Mouse (Mus musculus): ENCODE data around the gene Zfp821. TPM values are rescaled to one million over a fixed set of nuclear protein-coding genes. Genes with fewer than 3 reads are reported as not detected.
"Not testable (repeated sequence)": the region's sequence is repeated elsewhere in the genome, so short reads cannot be mapped to it uniquely, and the experiment has no call there.

The Zfp821 gene
- total and polyA plus RNA-seq, 2 experiments, result 0.73 to 1.8 TPM

DNA sequence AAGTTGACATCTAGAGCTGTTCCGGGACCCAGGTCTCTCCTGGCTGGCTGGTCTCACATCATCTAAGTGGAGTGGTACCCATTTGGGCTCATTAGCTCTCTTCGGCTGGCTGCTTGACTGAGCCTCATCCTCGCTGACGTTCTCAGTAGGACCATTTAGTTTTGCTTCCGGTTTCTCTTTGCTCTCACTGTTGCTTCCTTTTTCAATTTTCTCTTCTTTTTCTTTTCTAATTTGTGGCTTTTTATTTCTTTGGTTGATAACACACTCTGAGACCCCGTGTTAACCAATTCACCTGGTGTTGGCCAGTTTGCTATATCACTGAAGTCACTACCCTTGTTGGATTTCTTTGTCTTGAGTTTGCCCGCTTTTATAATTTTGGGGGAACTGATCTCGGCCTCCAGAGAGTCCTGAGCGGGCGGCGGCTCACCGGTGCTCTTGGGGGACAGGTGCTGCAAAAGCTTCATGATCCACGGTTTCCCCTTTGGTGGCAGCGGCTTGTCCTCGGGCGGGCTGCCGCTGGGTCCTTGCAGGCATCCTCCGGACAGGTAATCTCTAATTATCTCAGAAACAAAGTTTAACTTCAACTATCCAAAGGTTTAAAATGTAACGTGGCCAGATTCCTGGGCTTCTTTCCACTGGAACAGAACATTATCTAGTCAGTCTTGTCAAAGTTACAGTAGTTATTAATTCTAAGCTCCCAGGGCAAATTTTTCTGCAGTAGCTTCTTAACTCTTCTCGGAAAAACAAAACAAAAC is 46.6 kb downstream of the Zfp821 start:
- Histone ChIP-seq H3K27me3 (ENCODE audit: control insufficient read depth, insufficient read depth, low read length) (no peaks in the 10 kb centered on the region), H3K4me1 (ENCODE audit: control insufficient read depth, insufficient read depth, low read length) (no peaks in the 10 kb centered on the region), H3K4me3 (ENCODE audit: insufficient read depth, low read depth, low read length) (no peak overlapping the region), H3K9ac (ENCODE audit: low read depth, low read length) (no peak overlapping the region), H3K27ac (replicated peaks; ENCODE audit: insufficient read depth, low read depth, low read length) (no peak overlapping the region), H3K36me3 (ENCODE audit: control insufficient read depth, insufficient read depth, low read length) (no peaks in the 10 kb centered on the region), H3K79me2 (ENCODE audit: control insufficient read depth, insufficient read depth, low read length) (no peaks in the 10 kb centered on the region)
- no peak for DNase-seq (ENCODE audit: extremely low read depth, low read depth, low spot score)
- TF ChIP-seq CTCF (IDR thresholded peaks at IDR 0.05; ENCODE audit: low read depth, low read length) (no peak), POLR2A (IDR thresholded peaks at IDR 0.05; ENCODE audit: extremely low read depth, insufficient read depth, low read length) (no peak)
- WGBS, result 86% methylated on average over 20 of the region's 20 CpGs

DNA sequence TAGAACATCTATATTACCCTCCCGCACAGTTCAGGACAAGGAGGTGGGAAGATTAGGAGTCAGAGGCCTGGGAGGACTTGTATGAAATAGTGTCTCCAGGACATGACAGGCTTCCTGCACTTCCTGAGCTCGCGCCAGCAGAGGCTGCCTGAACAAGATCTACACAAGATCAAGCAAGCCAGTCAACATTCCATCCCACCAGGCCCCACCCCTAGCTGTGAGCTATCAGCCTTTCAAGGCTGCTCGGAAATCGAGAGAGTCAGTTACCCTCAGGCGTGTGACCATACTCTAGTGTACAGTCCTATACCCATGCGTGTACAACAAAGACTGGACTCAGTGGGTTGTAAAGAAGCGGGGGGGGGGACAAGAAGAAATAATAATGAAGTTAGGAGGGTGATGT is 49.4 kb downstream of the Zfp821 start:
- no peaks in the 10 kb centered on the region for H3K79me2 ChIP-seq (ENCODE audit: control insufficient read depth, insufficient read depth, low read length)
- no peak overlapping the region for H3K4me3 ChIP-seq (ENCODE audit: insufficient read depth, low read depth, low read length)
- no peak overlapping the region for H3K27ac ChIP-seq (replicated peaks; ENCODE audit: insufficient read depth, low read depth, low read length)
- no peaks in the 10 kb centered on the region for H3K4me1 ChIP-seq (ENCODE audit: control insufficient read depth, insufficient read depth, low read length)
- H3K27me3 ChIP-seq (ENCODE audit: control insufficient read depth, insufficient read depth, low read length), result no peaks in the 10 kb centered on the region
- 84% methylated on average over 8 of the region's 8 CpGs for WGBS
- H3K9ac ChIP-seq (ENCODE audit: low read depth, low read length), result no peak overlapping the region
- TF ChIP-seq CTCF (IDR thresholded peaks at IDR 0.05; ENCODE audit: low read depth, low read length) (no peak), POLR2A (IDR thresholded peaks at IDR 0.05; ENCODE audit: extremely low read depth, insufficient read depth, low read length) (no peak)
- no peaks in the 10 kb centered on the region for H3K36me3 ChIP-seq (ENCODE audit: control insufficient read depth, insufficient read depth, low read length)
- DNase-seq (ENCODE audit: extremely low read depth, low read depth, low spot score), result no peak

- DNase-seq (ENCODE audit: extremely low read depth, low read depth, low spot score); H3K27ac ChIP-seq (replicated peaks; ENCODE audit: insufficient read depth, low read depth, low read length); H3K27me3 ChIP-seq (ENCODE audit: control insufficient read depth, insufficient read depth, low read length); H3K4me1 ChIP-seq (ENCODE audit: control insufficient read depth, insufficient read depth, low read length); H3K4me3 ChIP-seq (ENCODE audit: insufficient read depth, low read depth, low read length); H3K36me3 ChIP-seq (ENCODE audit: control insufficient read depth, insufficient read depth, low read length); H3K79me2 ChIP-seq (ENCODE audit: control insufficient read depth, insufficient read depth, low read length); H3K9ac ChIP-seq (ENCODE audit: low read depth, low read length): not testable (repeated sequence)
- 87% methylated on average over 4 of the region's 4 CpGs for WGBS
Observed at GRCm38 (mm10) chr8:109755554-109755953, 50.2 kb downstream of the Zfp821 start.

DNA sequence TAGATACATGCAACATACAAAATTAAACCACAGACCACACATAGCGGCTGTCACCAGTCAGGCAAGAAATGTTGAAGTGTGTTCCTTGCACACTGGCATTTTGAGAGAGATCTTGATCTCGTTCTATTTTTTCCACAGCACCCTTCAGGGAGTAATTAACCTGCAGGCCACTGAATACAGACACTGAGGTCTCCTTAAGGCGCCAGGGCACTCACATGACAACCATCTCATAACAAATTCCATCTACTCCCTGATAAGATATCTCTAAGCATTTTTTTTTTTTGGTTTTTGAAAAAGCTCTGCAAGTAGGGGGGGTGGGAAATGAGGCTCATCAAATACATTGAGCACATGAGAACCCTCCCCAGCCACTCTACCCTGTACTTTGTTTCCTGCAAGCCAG is 51.5 kb downstream of the Zfp821 start:
- no peak overlapping the region for H3K4me3 ChIP-seq (ENCODE audit: insufficient read depth, low read depth, low read length)
- TF ChIP-seq POLR2A (IDR thresholded peaks at IDR 0.05; ENCODE audit: extremely low read depth, insufficient read depth, low read length), result no peak
- TF ChIP-seq CTCF (IDR thresholded peaks at IDR 0.05; ENCODE audit: low read depth, low read length), result no peak
- no peak overlapping the region for H3K27ac ChIP-seq (replicated peaks; ENCODE audit: insufficient read depth, low read depth, low read length)
- 88% methylated on average over 3 of the region's 3 CpGs for WGBS
- DNase-seq (ENCODE audit: extremely low read depth, low read depth, low spot score), result no peak
- H3K4me1 ChIP-seq (ENCODE audit: control insufficient read depth, insufficient read depth, low read length), result no peaks in the 10 kb centered on the region; the same call in 1 of the 2 replicates
- H3K27me3 ChIP-seq (ENCODE audit: control insufficient read depth, insufficient read depth, low read length), result no peaks in the 10 kb centered on the region
- H3K36me3 ChIP-seq (ENCODE audit: control insufficient read depth, insufficient read depth, low read length), result no peaks in the 10 kb centered on the region
- no peaks in the 10 kb centered on the region for H3K79me2 ChIP-seq (ENCODE audit: control insufficient read depth, insufficient read depth, low read length)
- H3K9ac ChIP-seq (ENCODE audit: low read depth, low read length), result no peak overlapping the region

DNA sequence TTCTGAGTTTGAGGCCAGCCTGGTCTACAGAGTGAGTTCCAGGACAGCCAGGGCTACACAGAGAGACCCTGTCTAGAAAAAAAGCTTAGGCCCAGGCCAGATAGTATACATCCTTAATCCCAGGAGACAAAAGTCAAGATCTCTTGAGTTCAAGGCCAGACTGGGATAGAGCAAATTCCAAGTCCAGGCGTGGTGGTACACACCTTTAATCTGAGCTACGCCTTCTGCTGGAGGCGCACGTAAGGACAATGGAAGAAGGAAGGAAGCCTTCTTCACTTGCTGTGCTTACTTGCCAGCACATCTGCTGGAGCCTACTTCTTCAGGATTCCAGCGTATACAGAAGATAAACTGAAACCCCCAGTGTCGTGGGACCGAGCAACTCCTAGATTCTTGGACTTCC is 54.1 kb downstream of the Zfp821 start:
- Histone ChIP-seq H3K4me3 (ENCODE audit: insufficient read depth, low read depth, low read length) (no peak overlapping the region), H3K79me2 (ENCODE audit: control insufficient read depth, insufficient read depth, low read length) (no peaks in the 10 kb centered on the region), H3K27me3 (ENCODE audit: control insufficient read depth, insufficient read depth, low read length) (no peaks in the 10 kb centered on the region), H3K4me1 (ENCODE audit: control insufficient read depth, insufficient read depth, low read length) (no peaks in the 10 kb centered on the region; the same call in 1 of the 2 replicates), H3K27ac (replicated peaks; ENCODE audit: insufficient read depth, low read depth, low read length) (no peak overlapping the region), H3K36me3 (ENCODE audit: control insufficient read depth, insufficient read depth, low read length) (no peaks in the 10 kb centered on the region), H3K9ac (ENCODE audit: low read depth, low read length) (no peak overlapping the region)
- DNase-seq (ENCODE audit: extremely low read depth, low read depth, low spot score), result no peak
- 93% methylated on average over 7 of the region's 7 CpGs for WGBS
- TF ChIP-seq CTCF (IDR thresholded peaks at IDR 0.05; ENCODE audit: low read depth, low read length), result no peak
- TF ChIP-seq POLR2A (IDR thresholded peaks at IDR 0.05; ENCODE audit: extremely low read depth, insufficient read depth, low read length), result no peak

DNA sequence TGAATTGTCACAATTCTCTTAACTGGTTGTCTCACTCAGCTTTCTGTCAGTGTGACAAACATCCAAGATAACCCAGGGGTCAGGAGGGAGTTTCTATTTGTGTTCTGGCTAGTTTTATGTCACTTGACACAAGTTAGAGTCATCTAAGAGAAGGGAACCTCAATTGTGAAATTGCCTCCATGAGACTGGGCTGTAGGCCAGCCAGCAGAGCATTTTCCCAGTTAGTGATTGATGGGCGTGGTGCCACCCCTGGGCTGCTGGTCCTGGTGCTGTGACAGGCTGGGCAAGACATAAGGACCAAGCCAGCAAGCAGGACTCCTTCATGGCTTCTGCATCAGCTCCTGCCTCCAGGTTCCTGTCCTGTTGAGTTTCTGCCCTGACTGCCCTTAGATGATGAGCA is 54.9 kb downstream of the Zfp821 start:
- DNase-seq (ENCODE audit: extremely low read depth, low read depth, low spot score), result peak; percentile 87
- no peak for TF ChIP-seq POLR2A (IDR thresholded peaks at IDR 0.05; ENCODE audit: extremely low read depth, insufficient read depth, low read length)

More for the DNA sequence above, 54.9 kb downstream of the Zfp821 start:
- H3K27ac ChIP-seq (replicated peaks; ENCODE audit: insufficient read depth, low read depth, low read length), result no peak overlapping the region
- no peak overlapping the region for H3K4me3 ChIP-seq (ENCODE audit: insufficient read depth, low read depth, low read length)
- H3K27me3 ChIP-seq (ENCODE audit: control insufficient read depth, insufficient read depth, low read length), result no peaks in the 10 kb centered on the region
- H3K4me1 ChIP-seq (ENCODE audit: control insufficient read depth, insufficient read depth, low read length), result no peaks in the 10 kb centered on the region; the same call in 1 of the 2 replicates
- no peaks in the 10 kb centered on the region for H3K36me3 ChIP-seq (ENCODE audit: control insufficient read depth, insufficient read depth, low read length)
- 0% methylated on average over 1 of the region's 1 CpGs for WGBS
- H3K9ac ChIP-seq (ENCODE audit: low read depth, low read length), result no peak overlapping the region
- H3K79me2 ChIP-seq (ENCODE audit: control insufficient read depth, insufficient read depth, low read length), result no peaks in the 10 kb centered on the region
